Mouse (Mus musculus): ENCODE data around the gene Mtor.
A peak's percentile ranks its signal among the peaks of the same experiment; 100 is the strongest.

The Mtor gene

DNA sequence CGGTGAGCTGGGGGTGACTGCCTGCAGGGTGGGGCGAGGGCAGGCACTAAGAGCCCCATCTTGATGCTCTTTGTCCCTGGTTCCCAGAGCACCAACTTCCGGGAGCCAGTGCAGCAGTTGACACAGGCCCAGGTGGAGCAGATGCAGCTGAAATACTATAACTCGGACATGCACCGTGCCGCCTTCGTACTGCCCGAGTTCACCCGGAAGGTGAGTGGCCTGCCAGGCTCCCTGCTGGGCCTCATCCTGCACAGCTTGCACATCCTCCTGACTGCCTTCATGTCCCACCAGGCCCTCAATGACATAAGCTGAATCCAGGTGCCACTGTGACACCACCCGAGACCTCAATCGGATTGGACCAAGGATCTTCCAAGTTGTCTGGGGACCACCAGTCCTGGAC is 145.6 kb downstream of the Mtor start:
- DNase-seq (ENCODE audit: low read depth, low spot score) = no peak

DNA sequence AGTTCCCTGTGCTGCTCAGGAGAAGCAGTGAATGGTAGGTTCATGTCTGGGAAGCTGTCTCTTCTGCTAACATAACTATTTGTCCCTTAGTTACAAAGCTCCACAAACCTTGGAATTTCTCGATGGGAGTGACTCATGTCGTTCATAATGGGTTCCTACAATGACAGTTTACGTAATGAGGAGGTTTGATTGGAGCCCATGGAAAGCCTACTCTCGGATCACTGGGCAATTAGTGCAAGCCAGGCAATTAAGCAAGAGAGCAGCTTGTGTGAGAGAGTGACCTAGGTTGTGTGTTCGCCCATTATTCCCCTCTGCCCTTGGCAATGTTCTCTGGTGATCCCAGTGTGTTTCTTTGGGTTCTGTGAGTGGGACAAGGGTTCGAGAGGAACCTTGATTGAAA is 147.5 kb downstream of the Mtor start:
- DNase-seq (ENCODE audit: low read depth, low spot score) = no peak

DNA sequence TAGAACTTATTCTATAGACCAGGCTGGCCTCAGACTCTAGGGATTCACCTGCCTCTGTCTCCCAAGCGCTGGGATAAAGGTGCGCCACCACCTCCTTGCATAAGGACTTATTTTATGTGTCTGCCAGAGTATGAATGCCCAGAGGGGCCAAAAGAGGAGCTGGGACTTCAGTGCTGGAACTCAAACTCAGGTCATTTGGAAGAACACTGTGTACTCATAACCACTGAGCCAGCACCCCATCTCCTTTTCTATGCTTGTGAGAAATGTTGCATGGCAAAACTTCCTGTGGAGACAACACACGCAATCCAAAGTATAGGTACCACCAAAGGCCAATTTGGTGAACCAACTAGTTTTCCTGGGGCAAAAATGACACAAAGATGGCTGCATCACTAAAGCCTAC is 148.3 kb downstream of the Mtor start:
- no peak for DNase-seq (ENCODE audit: low read depth, low spot score)

DNA sequence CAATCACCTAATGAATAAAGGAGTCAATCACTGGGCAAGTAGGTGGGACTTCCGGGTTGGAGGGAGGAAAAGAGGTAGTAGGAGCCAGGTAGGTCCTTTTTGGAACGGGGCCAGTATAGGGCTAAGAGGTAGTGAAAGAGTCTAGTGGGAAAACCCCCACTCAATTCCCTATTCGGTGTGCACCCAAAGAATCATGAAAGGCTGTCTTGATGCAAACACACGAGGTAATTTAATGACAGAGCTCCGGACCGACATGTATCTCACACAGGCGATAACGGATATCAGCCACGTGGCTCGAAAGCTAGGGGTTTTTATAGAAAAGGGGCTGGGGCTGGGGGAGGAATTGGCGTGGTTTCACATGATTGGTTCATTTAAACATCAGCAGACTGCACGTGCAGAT is 150.4 kb downstream of the Mtor start:
- no peak for DNase-seq (ENCODE audit: low read depth, low spot score)

DNA sequence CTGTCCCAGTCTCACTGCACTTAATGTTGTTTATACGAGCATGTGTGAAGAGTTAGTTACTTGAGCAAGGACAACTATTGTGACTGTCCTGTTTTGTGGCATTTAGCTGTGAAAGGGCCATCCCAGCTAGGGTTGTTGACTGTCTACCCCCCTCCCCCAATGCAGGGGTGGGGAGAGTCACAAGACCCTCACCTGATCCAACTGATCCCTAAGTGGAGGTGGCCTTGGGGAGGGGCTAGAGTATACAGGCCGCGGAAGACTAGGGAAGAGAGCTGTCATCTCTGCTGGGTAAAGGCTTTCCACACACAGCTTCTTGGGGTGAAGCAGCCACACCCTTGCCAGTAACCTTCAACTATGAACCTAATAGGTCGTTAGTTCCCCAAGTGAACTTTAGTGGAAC is 151.9 kb downstream of the Mtor start:
- no peak for DNase-seq (ENCODE audit: low read depth, low spot score)

DNA sequence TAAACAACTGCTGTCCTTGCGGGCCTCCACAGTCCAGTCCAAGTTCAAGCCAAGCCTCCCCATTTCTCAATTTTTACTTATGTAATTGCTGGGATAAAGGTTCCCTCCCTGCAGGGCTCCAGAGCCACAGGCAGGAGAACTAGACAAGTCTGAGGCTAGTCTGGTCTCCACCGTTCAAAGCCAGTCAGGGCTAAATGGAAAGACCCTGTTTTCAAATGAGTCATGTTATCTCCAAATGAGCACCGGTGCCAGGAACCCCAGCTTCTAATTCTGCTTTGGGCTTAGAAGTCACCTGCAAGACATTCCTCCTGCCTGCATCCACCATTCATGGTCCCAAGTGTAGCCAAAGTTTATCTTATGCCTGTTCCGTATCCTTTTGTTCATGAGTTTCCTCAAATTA is 153.5 kb downstream of the Mtor start:
- DNase-seq (ENCODE audit: low read depth, low spot score) = no peak

DNA sequence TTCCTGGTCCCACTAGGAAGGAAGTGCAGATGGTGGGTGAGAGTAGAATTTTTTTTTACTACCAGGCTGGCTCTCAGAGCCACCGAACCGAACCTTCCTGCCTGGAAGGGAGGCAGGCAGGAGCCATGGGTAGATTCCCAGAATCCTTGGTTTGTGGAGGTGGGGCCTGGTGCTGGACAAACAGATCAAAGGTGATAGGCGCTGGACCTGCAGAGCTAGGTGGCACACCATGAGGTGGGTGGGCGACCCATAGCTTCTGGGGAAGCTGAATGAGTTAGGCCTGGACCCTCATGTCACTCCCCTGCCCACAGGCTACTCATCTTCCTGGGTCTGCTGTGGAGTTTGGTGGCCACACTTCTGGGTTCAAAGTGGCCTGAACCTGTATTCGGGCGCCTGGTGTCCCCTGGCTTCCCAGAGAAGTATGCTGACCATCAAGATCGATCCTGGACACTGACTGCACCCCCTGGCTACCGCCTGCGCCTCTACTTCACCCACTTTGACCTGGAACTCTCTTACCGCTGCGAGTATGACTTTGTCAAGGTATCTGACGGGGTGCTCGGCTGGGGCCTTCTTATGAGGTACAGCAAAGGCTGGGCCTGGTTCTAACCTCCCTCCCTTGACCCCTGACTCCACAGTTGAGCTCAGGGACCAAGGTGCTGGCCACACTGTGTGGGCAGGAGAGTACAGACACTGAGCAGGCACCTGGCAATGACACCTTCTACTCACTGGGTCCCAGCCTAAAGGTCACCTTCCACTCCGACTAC is 154.1 kb downstream of the Mtor start, which contains the start of gene Masp2:
TSS of gene Masp2 (plus strand) at position 198 of the 764 bp plus-strand sequence.
- no peak for DNase-seq (ENCODE audit: low read depth, low spot score)

DNA sequence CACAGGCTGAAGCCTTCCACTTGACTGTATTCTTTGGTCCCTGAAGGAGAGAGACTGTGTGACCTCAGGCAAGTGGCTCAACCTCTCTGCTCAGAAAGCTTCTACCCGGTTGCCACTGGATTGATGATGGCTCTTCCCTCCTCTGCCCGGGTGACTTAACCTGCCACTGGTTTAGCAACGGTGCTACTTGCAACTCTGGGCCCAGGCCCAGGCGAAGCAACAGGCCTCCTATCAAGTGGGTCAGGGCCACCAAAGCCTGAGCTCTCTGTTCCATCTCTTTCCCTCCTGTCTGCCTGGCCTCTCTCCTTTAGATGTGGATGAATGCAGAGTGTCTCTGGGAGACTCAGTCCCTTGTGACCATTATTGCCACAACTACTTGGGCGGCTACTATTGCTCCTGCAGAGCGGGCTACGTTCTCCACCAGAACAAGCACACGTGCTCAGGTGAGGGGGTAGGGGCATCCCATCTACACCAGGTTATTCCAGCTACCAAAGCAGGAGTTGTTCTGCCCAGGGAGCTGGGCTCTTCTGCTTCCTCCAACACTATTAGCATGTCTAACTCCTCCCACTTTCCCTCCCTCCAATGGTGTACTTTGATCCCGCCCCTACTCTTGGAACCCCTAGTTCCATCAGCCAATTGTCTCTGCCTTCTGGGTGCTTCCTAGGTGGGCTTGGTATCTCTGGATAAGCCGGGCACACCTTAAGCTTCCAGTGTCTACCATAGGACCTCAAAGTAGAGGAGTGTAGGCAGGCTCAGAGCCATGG is 155.1 kb downstream of the Mtor start:
- peak; percentile 50 for DNase-seq (ENCODE audit: low read depth, low spot score)

DNA sequence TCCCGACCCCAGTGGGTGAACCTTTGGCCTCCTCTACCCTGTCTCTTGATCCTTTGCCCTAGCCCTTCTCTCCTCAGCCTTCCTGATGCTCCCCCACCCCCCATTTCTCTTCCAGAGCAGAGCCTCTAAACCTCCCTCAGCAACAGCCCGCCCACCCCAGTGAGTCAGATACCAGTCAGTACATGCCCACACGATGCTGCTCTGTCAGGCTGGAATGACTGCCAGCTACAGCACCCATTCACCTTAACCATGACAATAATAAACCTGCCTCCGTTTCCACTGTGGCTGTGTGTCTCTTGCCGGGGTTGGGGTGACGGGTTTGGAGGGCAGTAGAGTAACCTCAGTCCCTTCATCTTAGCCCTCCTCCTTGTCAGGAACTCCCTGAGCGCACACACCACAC is 155.7 kb downstream of the Mtor start:
- DNase-seq (ENCODE audit: low read depth, low spot score) = no peak

DNA sequence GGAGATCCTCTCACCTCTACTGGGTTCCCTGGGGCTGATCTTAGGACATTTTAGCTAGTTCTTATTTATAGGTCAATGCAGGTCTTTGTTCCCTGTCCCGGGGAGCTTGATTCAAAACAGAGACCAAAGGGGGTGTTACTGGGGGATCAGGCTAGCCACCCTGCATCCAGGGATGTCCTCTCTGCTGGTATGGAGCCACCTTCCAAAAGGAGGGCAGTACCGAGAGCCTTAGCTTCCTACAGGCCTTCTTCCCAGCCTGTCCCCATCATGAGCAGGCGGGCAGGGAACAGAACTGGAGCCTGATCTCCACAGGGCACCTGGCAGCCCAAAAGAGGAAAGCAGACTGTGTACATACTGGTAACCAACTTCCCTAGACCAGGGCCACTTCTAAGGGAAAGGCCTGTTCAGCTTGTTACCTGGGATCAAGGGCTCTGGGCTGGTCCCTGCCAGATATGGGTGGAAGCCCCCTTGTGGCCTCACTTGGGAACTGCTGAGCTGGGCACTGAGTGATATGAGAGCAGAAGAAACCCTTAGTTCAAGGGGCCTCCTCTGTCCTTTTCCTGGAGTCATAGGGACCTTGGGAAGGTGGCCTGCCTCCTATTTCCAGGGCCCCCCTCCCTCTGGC is 156.2 kb downstream of the Mtor start:
- peak; percentile 60 for DNase-seq (ENCODE audit: low read depth, low spot score)
